Mouse (Mus musculus): Measurements from ENCODE around the gene Triobp.

- TF ChIP-seq CTCF (IDR thresholded peaks at IDR 0.05; ENCODE audit: low read depth) (no peak), EP300 (IDR thresholded peaks at IDR 0.05; ENCODE audit: low read depth) (no peak)
Observed at GRCm38 (mm10) chr15:79001559-79001958, 54.0 kb downstream of the Triobp start.

Data from heart, postnatal 0 days (tissue).